Mouse (Mus musculus) C2C12 (cell line): Measurements from ENCODE around the gene E130116L18Rik. TPM values are rescaled to one million over a fixed set of nuclear protein-coding genes. Genes with fewer than 3 reads are reported as not detected.

Source experiments
- H3K27me3 ChIP-seq: one replicate; pipeline ENCODE4 v1.6.1; 2011; ENCODE audit not compliant: control insufficient read depth, insufficient read depth, insufficient read length
- H3K36me3 ChIP-seq: one replicate; pipeline ENCODE4 v1.6.1; 2011; ENCODE audit not compliant: control insufficient read depth, insufficient read depth
- H3K4me3 ChIP-seq: one replicate; pipeline ENCODE4 v1.5.1; 2011; ENCODE audit warnings: mild to moderate bottlenecking, control low read depth; ENCODE audit not compliant: poor library complexity, insufficient read depth, severe bottlenecking
- H3K79me2 ChIP-seq: one replicate; pipeline ENCODE4 v1.6.1; 2011; ENCODE audit not compliant: control insufficient read depth, insufficient read depth
- H3K79me3 ChIP-seq: one replicate; pipeline ENCODE4 v1.6.1; 2011; ENCODE audit warnings: low read depth, control low read depth
- H3ac ChIP-seq: one replicate; pipeline ENCODE3; 2011; ENCODE audit warnings: low read depth; ENCODE audit not compliant: control insufficient read depth, insufficient read length
- CEBPB ChIP-seq: IDR thresholded peaks from one replicate; pipeline ENCODE4 v1.6.1; 2011; ENCODE audit warnings: low read depth, mild to moderate bottlenecking, control low read depth, moderate library complexity
- CTCF ChIP-seq: IDR thresholded peaks from one replicate; pipeline ENCODE4 v1.5.1; 2011; ENCODE audit not compliant: control insufficient read depth, insufficient read depth, insufficient read length
- FOSL1 ChIP-seq: IDR thresholded peaks from one replicate; pipeline ENCODE4 v1.8.0; 2011; ENCODE audit warnings: mild to moderate bottlenecking, low read length; ENCODE audit not compliant: poor library complexity, insufficient read depth, severe bottlenecking
- MAX ChIP-seq: IDR thresholded peaks from one replicate; pipeline ENCODE4 v1.6.1; 2011; ENCODE audit warnings: mild to moderate bottlenecking, control low read depth
- MYOD1 ChIP-seq: IDR thresholded peaks from one replicate; pipeline ENCODE4 v1.6.1; 2011; ENCODE audit warnings: low read depth; ENCODE audit not compliant: control insufficient read depth, insufficient read length
- MYOG ChIP-seq: IDR thresholded peaks from one replicate; pipeline ENCODE4 v1.6.1; 2011; ENCODE audit not compliant: control insufficient read depth, insufficient read length; ENCODE audit errors: extremely low read depth
- USF1 ChIP-seq: IDR thresholded peaks from one replicate; pipeline ENCODE4 v1.6.1; 2011; ENCODE audit warnings: low read depth, mild to moderate bottlenecking, control low read depth, moderate library complexity
- polyA plus RNA-seq: library from polyadenylated mRNA; unstranded; fragments of >200 nt; fragmentation: generic; extraction: Trizol; gene quantifications from one replicate; pipeline ENCODE4 v1.2.1, GENCODE M21; 2012; ENCODE audit warnings: missing spikeins

E130116L18Rik gene
- polyA plus RNA-seq, 1 experiment: not detected

DNA sequence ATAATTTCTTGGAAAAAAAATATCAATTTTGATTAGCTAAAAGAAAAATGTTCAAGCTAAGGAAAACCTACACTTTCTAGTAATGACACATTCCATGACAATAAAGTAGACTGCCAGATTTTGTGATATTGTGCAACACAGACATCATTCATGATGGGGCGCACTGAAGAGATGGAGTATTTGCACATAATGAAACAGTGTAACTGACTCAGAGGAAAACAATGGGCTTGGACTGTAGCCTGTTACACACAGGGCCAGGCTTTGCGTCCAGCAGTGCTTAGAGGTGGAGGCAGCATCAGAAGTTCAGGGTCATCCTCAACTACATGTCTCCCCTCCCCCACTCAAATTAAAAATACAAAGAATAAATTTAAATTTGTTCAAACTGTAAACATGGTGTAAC lies 32.4 kb downstream of the E130116L18Rik start:
- Histone ChIP-seq H3ac (no peak overlapping the region), H3K79me2 (no peaks in the 10 kb centered on the region), H3K27me3 (peaks cover 3% of the 10 kb centered on the region), H3K79me3 (no peaks in the 10 kb centered on the region), H3K4me3 (no peak overlapping the region), H3K36me3 (no peaks in the 10 kb centered on the region)
- TF ChIP-seq CTCF (no peak), FOSL1 (no peak), MYOD1 (no peak), MAX (no peak), MYOG (no peak), CEBPB (peak; percentile 20), USF1 (no peak)

GRCm38 (mm10) chr5:25188802-25189201 lies 34.2 kb downstream of the E130116L18Rik start:
- Histone ChIP-seq H3K79me2 (no peaks in the 10 kb centered on the region), H3K36me3 (no peaks in the 10 kb centered on the region), H3K79me3 (no peaks in the 10 kb centered on the region), H3K4me3 (no peak overlapping the region), H3K27me3 (no peaks in the 10 kb centered on the region), H3ac (no peak overlapping the region)
- TF ChIP-seq CTCF (peak; percentile 39), MYOG (no peak)

DNA sequence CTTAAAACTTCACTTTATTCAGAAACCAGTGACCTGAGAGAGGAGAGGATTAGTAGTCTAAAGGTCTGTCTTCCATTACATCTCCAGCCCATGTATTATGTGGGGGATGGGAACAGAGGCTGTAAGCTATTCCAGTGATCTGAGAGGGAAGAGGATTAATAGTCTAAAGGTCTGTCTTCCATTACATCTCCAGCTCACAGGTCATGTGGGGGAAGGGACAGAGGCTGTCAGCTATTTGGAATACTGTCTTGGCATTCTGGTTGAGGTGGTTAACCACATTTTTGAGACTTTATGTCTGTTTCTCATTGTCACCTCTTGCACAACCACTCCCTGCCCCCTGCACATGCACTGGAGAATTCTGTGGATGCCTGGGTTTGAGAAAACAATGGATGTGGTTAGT lies 35.2 kb downstream of the E130116L18Rik start:
- H3K4me3 ChIP-seq: no peak overlapping the region
- TF ChIP-seq MYOD1 (no peak), CEBPB (peak; percentile 90), MAX (no peak), FOSL1 (no peak), CTCF (no peak)
- no peaks in the 10 kb centered on the region for H3K27me3 ChIP-seq
- no peak overlapping the region for H3ac ChIP-seq
- no peaks in the 10 kb centered on the region for H3K36me3 ChIP-seq
- H3K79me3 ChIP-seq: no peaks in the 10 kb centered on the region
- no peaks in the 10 kb centered on the region for H3K79me2 ChIP-seq

DNA sequence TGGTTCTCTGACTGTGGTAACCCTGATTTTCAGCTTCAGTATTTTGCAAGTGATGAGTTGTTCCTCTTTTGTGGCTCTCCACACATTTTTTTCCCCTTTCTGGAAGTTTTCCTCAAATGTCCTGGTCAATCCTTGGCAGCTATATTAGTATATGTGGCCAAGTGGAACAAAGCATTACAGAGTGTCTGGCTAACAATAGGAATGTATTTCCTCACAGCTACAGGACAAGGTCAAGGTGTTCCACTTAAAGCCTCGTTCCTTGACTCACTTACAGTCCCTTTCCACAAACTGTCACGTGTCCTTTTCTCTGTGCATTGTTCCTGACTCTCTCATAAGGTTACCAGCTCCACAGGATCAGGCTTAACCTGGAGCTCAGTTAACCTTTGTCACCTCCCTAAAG lies 38.4 kb downstream of the E130116L18Rik start:
- Histone ChIP-seq H3K36me3 (no peaks in the 10 kb centered on the region), H3K79me3 (no peaks in the 10 kb centered on the region), H3ac (no peak overlapping the region), H3K27me3 (no peaks in the 10 kb centered on the region), H3K79me2 (no peaks in the 10 kb centered on the region), H3K4me3 (no peak overlapping the region)
- no peak for TF ChIP-seq MYOG
- no peak for TF ChIP-seq FOSL1
- TF ChIP-seq MYOD1: no peak
- no peak for TF ChIP-seq MAX
- peak; percentile 37 for TF ChIP-seq USF1
- no peak for TF ChIP-seq CEBPB
- TF ChIP-seq CTCF: no peak

DNA sequence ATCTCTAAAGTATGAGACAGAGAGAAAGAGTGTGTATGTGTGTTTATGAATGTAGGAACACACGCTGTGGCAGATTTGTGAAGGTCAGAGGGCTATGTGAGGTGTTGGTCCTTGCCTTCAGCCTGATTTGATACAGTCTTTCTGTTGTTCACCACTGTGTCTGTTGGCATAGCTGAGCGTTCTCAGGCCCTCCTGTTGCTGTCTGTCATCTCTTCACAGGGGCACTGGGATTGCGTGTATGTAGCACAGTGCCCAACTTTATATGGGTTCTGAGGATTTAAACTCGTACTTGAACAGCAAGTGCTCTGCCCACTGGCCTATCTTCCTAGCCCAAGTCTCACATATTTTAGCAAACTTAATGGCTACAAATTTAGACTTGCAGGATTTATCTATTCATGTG lies 39.4 kb downstream of the E130116L18Rik start:
- Histone ChIP-seq H3K27me3 (no peaks in the 10 kb centered on the region), H3K4me3 (no peak overlapping the region), H3K79me3 (no peaks in the 10 kb centered on the region), H3K36me3 (no peaks in the 10 kb centered on the region), H3ac (no peak overlapping the region), H3K79me2 (no peaks in the 10 kb centered on the region)
- no peak for TF ChIP-seq MAX
- no peak for TF ChIP-seq CEBPB
- no peak for TF ChIP-seq FOSL1
- no peak for TF ChIP-seq MYOG
- no peak for TF ChIP-seq MYOD1

DNA sequence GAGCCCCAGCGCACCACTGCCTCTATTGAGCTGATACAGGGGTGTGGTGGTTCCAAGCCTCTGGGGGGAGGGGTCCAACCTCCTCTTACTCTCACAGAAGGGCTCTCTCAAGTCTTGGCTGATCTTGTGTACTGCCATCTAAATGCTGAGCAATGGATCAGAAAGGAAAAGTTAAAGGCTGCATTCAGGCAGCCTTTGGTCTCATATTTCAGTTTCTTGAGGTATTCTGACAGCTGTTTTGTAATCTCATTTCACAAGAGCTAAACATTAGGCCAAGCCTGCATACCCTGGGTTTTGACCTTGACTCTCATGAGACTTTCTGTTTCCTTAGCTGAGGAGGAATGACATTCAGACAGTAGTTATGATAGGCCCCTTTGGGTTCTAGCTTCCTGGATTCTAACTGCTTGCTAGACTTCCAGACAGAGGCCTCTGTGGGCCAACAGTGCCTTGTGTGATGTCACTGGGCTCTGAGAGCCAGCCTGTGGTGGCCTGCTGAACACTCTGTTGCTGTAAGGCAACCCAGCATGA lies 41.9 kb downstream of the E130116L18Rik start, which contains the start of gene Galntl5:
Gene Galntl5 (plus strand): TSS at position 457 of the 528 bp plus-strand sequence.
- no peaks in the 10 kb centered on the region for H3K27me3 ChIP-seq
- no peak within 1 kb of the TSS for H3ac ChIP-seq
- H3K79me3 ChIP-seq: no peaks in the 10 kb centered on the region
- H3K36me3 ChIP-seq: no peaks in the 10 kb centered on the region
- H3K79me2 ChIP-seq: no peaks in the 10 kb centered on the region
- TF ChIP-seq MYOG: no peak
- TF ChIP-seq MYOD1: peak; percentile 27
- TF ChIP-seq CEBPB: peak; percentile 22
- H3K4me3 ChIP-seq: no peak within 1 kb of the TSS
